Mouse (Mus musculus): ENCODE data around the gene Lcn9. TPM values are rescaled to one million over a fixed set of nuclear protein-coding genes. Genes with fewer than 3 reads are reported as not detected.

Gene Lcn9
- polyA plus RNA-seq (2014; fragmentation: Nextera tagmentation; extraction: Ambion mirVana): not detected in 2 replicates

DNA sequence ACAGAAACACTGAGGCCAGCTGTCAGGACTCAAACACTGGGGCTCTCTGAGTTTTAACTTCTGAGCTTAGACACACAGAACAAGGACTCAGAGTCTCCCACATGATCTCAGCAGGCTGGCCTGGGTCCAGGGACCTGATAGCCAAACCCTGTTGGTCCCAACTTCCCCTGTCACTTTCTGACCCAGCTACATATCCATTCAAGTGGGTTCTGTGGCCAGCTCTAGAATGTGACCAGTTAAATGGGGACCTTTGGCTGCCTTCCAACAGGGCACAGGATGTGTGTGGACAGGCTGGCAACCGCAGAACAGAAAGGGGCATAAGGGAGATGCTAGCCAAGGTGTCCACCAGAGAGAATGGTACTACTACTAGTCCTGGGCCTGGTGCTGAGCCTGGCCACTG, at the start of gene Lcn9:
TSS of gene Lcn9 (plus strand) at position 348 of the 400 bp plus-strand sequence.
- no peak for ATAC-seq (replicated peaks; ENCODE audit: insufficient number of reproducible peaks, low FRiP score, low TSS enrichment, low read depth)
- no peaks in the 10 kb centered on the region for H3K27me3 ChIP-seq (ENCODE audit: control insufficient read depth, insufficient read depth, low read length)
- H3K27ac ChIP-seq (replicated peaks; ENCODE audit: low read depth, low read length): no peak within 1 kb of the TSS
- H3K9me3 ChIP-seq (replicated peaks; ENCODE audit: control insufficient read depth, low read length): no peaks in the 10 kb centered on the region
- H3K9ac ChIP-seq (replicated peaks; ENCODE audit: low read length): no peak within 1 kb of the TSS
- no peaks in the 10 kb centered on the region for H3K36me3 ChIP-seq (replicated peaks; ENCODE audit: control insufficient read depth, insufficient read depth, low read depth, low read length)
- WGBS: 77% methylated on average over 1 of the region's 1 CpGs
- no peak for DNase-seq (ENCODE audit: low spot score)
- no peak within 1 kb of the TSS for H3K4me2 ChIP-seq (ENCODE audit: low read depth, low read length)
- no peaks in the 10 kb centered on the region for H3K4me1 ChIP-seq (ENCODE audit: control insufficient read depth, insufficient read depth, low read length)
- H3K4me3 ChIP-seq (ENCODE audit: low read depth, low read length): no peak within 1 kb of the TSS

DNA sequence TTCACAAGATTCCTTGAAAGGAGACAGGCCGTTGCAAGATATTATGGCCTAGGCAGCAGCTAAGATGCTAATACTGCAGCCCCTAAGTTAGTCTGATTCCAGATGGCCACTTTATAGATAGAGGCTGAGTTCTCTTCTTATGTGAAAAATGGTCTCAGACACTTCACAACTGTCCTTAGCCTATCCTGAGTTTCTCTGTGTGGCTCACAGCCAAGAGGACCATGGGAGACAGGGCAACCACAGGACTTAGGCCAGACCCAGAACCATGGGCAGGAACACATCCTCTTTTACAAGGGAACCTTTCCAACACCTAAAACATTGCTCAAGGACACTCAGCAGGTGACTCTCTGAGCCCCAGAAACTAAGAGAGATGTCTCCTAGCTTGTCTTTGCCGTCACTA, 49.4 kb upstream of the Lcn9 start:
- no peak overlapping the region for H3K9ac ChIP-seq (replicated peaks; ENCODE audit: low read length)
- no peak for ATAC-seq (replicated peaks; ENCODE audit: insufficient number of reproducible peaks, low FRiP score, low TSS enrichment, low read depth)
- DNase-seq (ENCODE audit: low spot score): no peak

DNA sequence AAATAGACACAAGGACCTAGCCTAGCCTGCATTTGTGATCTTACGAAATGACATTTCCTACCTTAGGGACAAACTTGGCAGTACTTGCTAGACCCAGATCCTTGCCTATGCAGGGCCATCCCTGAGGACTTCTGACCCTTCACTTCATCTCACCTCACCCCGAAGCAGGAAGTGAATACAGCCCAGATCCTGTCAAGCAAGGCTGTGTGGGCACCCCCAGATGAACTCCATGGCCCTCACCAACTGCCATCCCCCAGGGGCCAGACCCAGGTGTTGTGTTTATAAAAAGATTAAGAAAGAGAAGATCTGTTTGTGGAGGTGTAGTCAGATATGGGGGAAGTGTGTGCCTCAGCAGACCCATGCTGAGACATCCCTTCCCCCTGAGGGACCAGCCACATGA, 48.3 kb upstream of the Lcn9 start:
- ATAC-seq (replicated peaks; ENCODE audit: insufficient number of reproducible peaks, low FRiP score, low TSS enrichment, low read depth): no peak
- Histone ChIP-seq H3K27ac (replicated peaks; ENCODE audit: low read depth, low read length) (no peak overlapping the region), H3K36me3 (replicated peaks; ENCODE audit: control insufficient read depth, insufficient read depth, low read depth, low read length) (no peaks in the 10 kb centered on the region), H3K9me3 (replicated peaks; ENCODE audit: control insufficient read depth, low read length) (no peaks in the 10 kb centered on the region), H3K4me3 (ENCODE audit: low read depth, low read length) (no peak overlapping the region), H3K4me2 (ENCODE audit: low read depth, low read length) (no peak overlapping the region), H3K9ac (replicated peaks; ENCODE audit: low read length) (no peak overlapping the region), H3K27me3 (ENCODE audit: control insufficient read depth, insufficient read depth, low read length) (no peaks in the 10 kb centered on the region), H3K4me1 (ENCODE audit: control insufficient read depth, insufficient read depth, low read length) (no peaks in the 10 kb centered on the region)
- DNase-seq (ENCODE audit: low spot score): no peak
- WGBS: 81% methylated on average over 2 of the region's 2 CpGs

More for the DNA sequence above, 49.4 kb upstream of the Lcn9 start:
- Histone ChIP-seq H3K36me3 (replicated peaks; ENCODE audit: control insufficient read depth, insufficient read depth, low read depth, low read length) (no peaks in the 10 kb centered on the region), H3K27ac (replicated peaks; ENCODE audit: low read depth, low read length) (no peak overlapping the region), H3K9me3 (replicated peaks; ENCODE audit: control insufficient read depth, low read length) (no peaks in the 10 kb centered on the region), H3K27me3 (ENCODE audit: control insufficient read depth, insufficient read depth, low read length) (no peaks in the 10 kb centered on the region), H3K4me2 (ENCODE audit: low read depth, low read length) (no peak overlapping the region), H3K4me3 (ENCODE audit: low read depth, low read length) (no peak overlapping the region), H3K4me1 (ENCODE audit: control insufficient read depth, insufficient read depth, low read length) (no peaks in the 10 kb centered on the region)
- 89% methylated on average over 2 of the region's 2 CpGs for WGBS

DNA sequence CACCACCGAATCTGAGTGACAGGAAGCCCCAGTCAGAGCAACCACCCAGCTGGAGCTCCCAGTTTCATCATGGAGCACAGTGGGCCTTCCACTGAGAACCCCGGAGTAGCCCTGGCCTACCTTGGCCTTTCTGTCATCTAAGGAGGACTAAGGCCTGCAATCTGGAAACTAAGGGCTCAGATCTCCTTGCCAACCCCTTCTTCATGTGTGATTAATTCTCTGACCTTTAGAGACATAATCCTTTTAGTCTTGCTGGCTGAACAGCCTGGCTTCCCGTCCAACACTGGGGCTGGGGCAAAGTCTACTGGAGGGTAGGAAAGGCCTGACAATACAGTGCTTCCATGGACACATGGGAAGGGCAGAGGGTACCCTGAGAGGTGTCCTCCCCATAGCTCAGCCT, 47.0 kb upstream of the Lcn9 start:
- DNase-seq (ENCODE audit: low spot score) (no peak), ATAC-seq (replicated peaks; ENCODE audit: insufficient number of reproducible peaks, low FRiP score, low TSS enrichment, low read depth) (no peak)
- H3K4me1 ChIP-seq (ENCODE audit: control insufficient read depth, insufficient read depth, low read length): no peaks in the 10 kb centered on the region
- no peak overlapping the region for H3K4me3 ChIP-seq (ENCODE audit: low read depth, low read length)
- H3K9ac ChIP-seq (replicated peaks; ENCODE audit: low read length): no peak overlapping the region
- no peak overlapping the region for H3K4me2 ChIP-seq (ENCODE audit: low read depth, low read length)
- WGBS: 76% methylated on average over 3 of the region's 3 CpGs
- no peaks in the 10 kb centered on the region for H3K36me3 ChIP-seq (replicated peaks; ENCODE audit: control insufficient read depth, insufficient read depth, low read depth, low read length)
- no peaks in the 10 kb centered on the region for H3K9me3 ChIP-seq (replicated peaks; ENCODE audit: control insufficient read depth, low read length)
- H3K27me3 ChIP-seq (ENCODE audit: control insufficient read depth, insufficient read depth, low read length): no peaks in the 10 kb centered on the region
- H3K27ac ChIP-seq (replicated peaks; ENCODE audit: low read depth, low read length): no peak overlapping the region

DNA sequence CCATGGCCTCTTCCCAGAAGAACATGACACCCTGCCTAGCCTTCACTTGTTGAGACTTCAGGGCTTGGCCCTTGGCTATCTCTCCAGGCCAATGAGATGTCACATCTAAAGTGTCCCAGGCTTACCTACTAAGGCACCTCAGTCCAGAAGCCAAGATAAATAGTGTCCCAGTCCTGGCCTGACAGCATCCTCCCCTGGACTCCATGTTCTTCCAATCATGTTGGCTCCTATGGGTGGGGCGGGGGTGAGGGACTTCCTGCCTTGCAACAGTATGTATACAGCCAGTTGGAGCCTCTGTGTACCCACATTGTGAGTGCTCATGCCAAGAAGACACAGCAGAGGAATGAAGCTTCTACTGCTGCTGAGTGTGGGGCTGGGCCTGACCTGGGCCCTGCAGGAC, 46.2 kb upstream of the Lcn9 start, which contains the start of gene Lcn11:
TSS of gene Lcn11 (plus strand) at position 301 of the 400 bp plus-strand sequence.
- no peaks in the 10 kb centered on the region for H3K9me3 ChIP-seq (replicated peaks; ENCODE audit: control insufficient read depth, low read length)
- DNase-seq (ENCODE audit: low spot score): no peak
- no peaks in the 10 kb centered on the region for H3K27me3 ChIP-seq (ENCODE audit: control insufficient read depth, insufficient read depth, low read length)
- no peak within 1 kb of the TSS for H3K27ac ChIP-seq (replicated peaks; ENCODE audit: low read depth, low read length)
- no peak for ATAC-seq (replicated peaks; ENCODE audit: insufficient number of reproducible peaks, low FRiP score, low TSS enrichment, low read depth)
- WGBS: 75% methylated on average over 1 of the region's 1 CpGs
- no peak within 1 kb of the TSS for H3K9ac ChIP-seq (replicated peaks; ENCODE audit: low read length)
- no peak within 1 kb of the TSS for H3K4me2 ChIP-seq (ENCODE audit: low read depth, low read length)
- H3K4me3 ChIP-seq (ENCODE audit: low read depth, low read length): no peak within 1 kb of the TSS
- no peaks in the 10 kb centered on the region for H3K36me3 ChIP-seq (replicated peaks; ENCODE audit: control insufficient read depth, insufficient read depth, low read depth, low read length)
- no peaks in the 10 kb centered on the region for H3K4me1 ChIP-seq (ENCODE audit: control insufficient read depth, insufficient read depth, low read length)

DNA sequence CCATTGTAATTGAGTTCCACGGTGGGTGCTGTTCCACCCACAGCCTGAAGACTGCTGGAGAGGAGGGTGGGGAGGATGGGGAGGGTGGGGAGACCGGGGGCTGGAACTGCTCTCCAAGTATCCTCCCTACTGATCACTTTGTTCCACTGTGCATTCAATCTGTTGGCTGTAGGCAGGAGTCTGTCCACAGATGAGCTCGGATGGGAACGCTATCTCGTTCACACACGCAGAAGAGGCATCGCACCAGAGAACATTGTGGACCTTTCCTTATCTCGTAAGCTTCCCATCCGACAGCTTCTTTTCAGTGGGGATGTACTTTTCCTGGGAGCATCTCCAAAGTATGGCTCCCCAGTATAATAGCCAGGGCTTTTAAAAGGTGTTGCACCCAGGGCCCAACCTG, 43.9 kb upstream of the Lcn9 start:
- Histone ChIP-seq H3K9ac (replicated peaks; ENCODE audit: low read length) (no peak overlapping the region), H3K4me1 (ENCODE audit: control insufficient read depth, insufficient read depth, low read length) (no peaks in the 10 kb centered on the region), H3K4me3 (ENCODE audit: low read depth, low read length) (no peak overlapping the region), H3K4me2 (ENCODE audit: low read depth, low read length) (no peak overlapping the region), H3K9me3 (replicated peaks; ENCODE audit: control insufficient read depth, low read length) (no peaks in the 10 kb centered on the region), H3K27ac (replicated peaks; ENCODE audit: low read depth, low read length) (no peak overlapping the region), H3K27me3 (ENCODE audit: control insufficient read depth, insufficient read depth, low read length) (no peaks in the 10 kb centered on the region), H3K36me3 (replicated peaks; ENCODE audit: control insufficient read depth, insufficient read depth, low read depth, low read length) (no peaks in the 10 kb centered on the region)
- DNase-seq (ENCODE audit: low spot score) (no peak), ATAC-seq (replicated peaks; ENCODE audit: insufficient number of reproducible peaks, low FRiP score, low TSS enrichment, low read depth) (no peak)
- 88% methylated on average over 9 of the region's 9 CpGs for WGBS

DNA sequence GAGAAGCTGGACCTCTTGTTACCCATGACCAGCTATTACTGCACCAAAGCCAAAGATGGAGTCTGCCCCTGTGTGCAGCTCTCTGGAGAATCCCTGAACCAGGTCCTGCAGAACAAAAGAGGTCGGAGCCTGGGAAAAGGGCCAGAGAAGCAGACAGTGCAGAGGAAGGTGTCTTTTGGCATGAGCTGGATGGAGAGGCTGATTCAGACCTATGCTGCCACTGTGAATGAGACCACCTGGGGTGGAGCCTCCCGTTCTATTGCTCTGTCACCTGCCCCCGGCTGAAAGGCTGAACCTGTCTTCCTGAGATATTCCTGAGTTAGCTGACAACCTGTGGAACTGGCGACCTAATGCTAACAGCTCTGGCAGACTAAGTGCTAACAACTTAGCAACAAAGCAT, 42.0 kb upstream of the Lcn9 start:
- H3K4me3 ChIP-seq (ENCODE audit: low read depth, low read length): no peak overlapping the region
- H3K4me2 ChIP-seq (ENCODE audit: low read depth, low read length): no peak overlapping the region
- no peaks in the 10 kb centered on the region for H3K9me3 ChIP-seq (replicated peaks; ENCODE audit: control insufficient read depth, low read length)
- DNase-seq (ENCODE audit: low spot score): no peak
- ATAC-seq (replicated peaks; ENCODE audit: insufficient number of reproducible peaks, low FRiP score, low TSS enrichment, low read depth): no peak
- H3K4me1 ChIP-seq (ENCODE audit: control insufficient read depth, insufficient read depth, low read length): no peaks in the 10 kb centered on the region
- WGBS: 65% methylated on average over 4 of the region's 4 CpGs
- H3K27ac ChIP-seq (replicated peaks; ENCODE audit: low read depth, low read length): no peak overlapping the region
- no peak overlapping the region for H3K9ac ChIP-seq (replicated peaks; ENCODE audit: low read length)
- H3K36me3 ChIP-seq (replicated peaks; ENCODE audit: control insufficient read depth, insufficient read depth, low read depth, low read length): no peaks in the 10 kb centered on the region
- H3K27me3 ChIP-seq (ENCODE audit: control insufficient read depth, insufficient read depth, low read length): no peaks in the 10 kb centered on the region

DNA sequence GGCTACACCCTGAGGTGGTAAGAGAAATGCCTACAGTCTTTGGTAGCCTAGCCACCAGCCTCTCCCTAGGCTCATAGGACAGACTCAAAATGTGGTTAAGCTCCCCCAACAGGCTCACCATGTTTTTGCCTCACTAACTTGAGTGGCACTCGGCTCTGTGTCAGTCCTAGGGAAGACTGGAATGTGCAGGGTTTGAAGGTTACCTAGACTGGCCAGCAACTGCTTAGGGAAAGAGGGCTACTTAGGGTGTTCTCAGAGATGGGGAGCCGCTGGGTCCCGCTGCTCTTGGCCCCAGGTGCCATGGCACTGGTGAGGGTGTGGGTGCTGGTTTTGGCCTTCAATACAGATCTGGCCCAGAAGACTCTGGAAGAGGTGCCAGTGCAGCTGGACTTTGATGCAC, 41.0 kb upstream of the Lcn9 start, which contains the start of gene Gm13539:
TSS of gene Gm13539 (plus strand) at position 301 of the 400 bp plus-strand sequence.
- Histone ChIP-seq H3K9me3 (replicated peaks; ENCODE audit: control insufficient read depth, low read length) (no peaks in the 10 kb centered on the region), H3K4me2 (ENCODE audit: low read depth, low read length) (no peak within 1 kb of the TSS), H3K36me3 (replicated peaks; ENCODE audit: control insufficient read depth, insufficient read depth, low read depth, low read length) (no peaks in the 10 kb centered on the region), H3K4me1 (ENCODE audit: control insufficient read depth, insufficient read depth, low read length) (no peaks in the 10 kb centered on the region), H3K9ac (replicated peaks; ENCODE audit: low read length) (no peak within 1 kb of the TSS), H3K27ac (replicated peaks; ENCODE audit: low read depth, low read length) (no peak within 1 kb of the TSS), H3K27me3 (ENCODE audit: control insufficient read depth, insufficient read depth, low read length) (no peaks in the 10 kb centered on the region), H3K4me3 (ENCODE audit: low read depth, low read length) (no peak within 1 kb of the TSS)
- no peak for ATAC-seq (replicated peaks; ENCODE audit: insufficient number of reproducible peaks, low FRiP score, low TSS enrichment, low read depth)
- DNase-seq (ENCODE audit: low spot score): no peak
- 78% methylated on average over 3 of the region's 3 CpGs for WGBS
